In genomic region chr7:108954185-108954584, GRCm38 (mm10) we compare ENCODE assay signal across 10 mouse cellular contexts. TPM values are rescaled to one million over a fixed set of nuclear protein-coding genes. Genes with fewer than 3 reads are reported as not detected.
DNase-seq lines count a peak whose midpoint lies in the region; ATAC-seq and TF ChIP-seq lines count a peak whose summit lies in the region.
"Had no signal": no experiment of that assay in that cellular context is flagged by ENCODE, and none has a peak within 500 bp of the region (broad histone marks: within the 10 kb centered on the region; RNA-seq: fewer than 3 reads in every experiment).

No protein-coding gene starts in this region.

- no peak overlapping the region for H3K4me2 ChIP-seq in hindbrain, embryonic 11.5 days (replicated peaks; ENCODE audit: low read depth, low read length)
- H3K4me2 ChIP-seq in hindbrain, embryonic 12.5 days (replicated peaks): no peak overlapping the region
- H3K4me2 ChIP-seq: embryonic facial prominence, embryonic 12.5 days had no signal

- H3K27me3 ChIP-seq in hindbrain, embryonic 11.5 days (ENCODE audit: control insufficient read depth, insufficient read depth, low read length): peaks cover 25% of the 10 kb centered on the region
- peaks cover 44% of the 10 kb centered on the region for H3K27me3 ChIP-seq in hindbrain, embryonic 12.5 days
- H3K27me3 ChIP-seq in MEL (ENCODE audit: control insufficient read depth in 1 of 2, insufficient read depth in 2 of 2, low read length in 2 of 2): no peaks in the 10 kb centered on the region

- H3K79me2 ChIP-seq in MEL (ENCODE audit: control insufficient read depth, insufficient read depth, low read length, poor library complexity): no peaks in the 10 kb centered on the region

- no peak for TF ChIP-seq RAD21 in MEL (IDR thresholded peaks at IDR 0.05; ENCODE audit: low read depth, low read length)

- H3K4me1 ChIP-seq in hindbrain, embryonic 11.5 days (replicated peaks; ENCODE audit: control insufficient read depth, insufficient read depth, low read length): no peaks in the 10 kb centered on the region
- peaks cover 13% of the 10 kb centered on the region for H3K4me1 ChIP-seq in hindbrain, embryonic 12.5 days
- peaks cover 3 to 15% of the 10 kb centered on the region in 2 experiments; a peak in 2 of 4 replicates for H3K4me1 ChIP-seq in MEL (ENCODE audit: control insufficient read depth in 1 of 2, insufficient read depth in 2 of 2, low read length in 2 of 2)

- no peak for TF ChIP-seq POLR2A in MEL (IDR thresholded peaks at IDR 0.05; ENCODE audit: control insufficient read depth in 1 of 2, insufficient read depth in 1 of 2, low read depth in 1 of 2, low read length in 2 of 2, poor library complexity in 1 of 2)

- no peaks in the 10 kb centered on the region for H3K9me3 ChIP-seq in hindbrain, embryonic 11.5 days (ENCODE audit: control insufficient read depth, low read length)
- no peaks in the 10 kb centered on the region for H3K9me3 ChIP-seq in hindbrain, embryonic 12.5 days (replicated peaks)
- H3K9me3 ChIP-seq in MEL (replicated peaks; ENCODE audit: insufficient read depth, low read length): no peaks in the 10 kb centered on the region
- H3K9me3 ChIP-seq: embryonic facial prominence, embryonic 12.5 days had no signal

- no peaks in the 10 kb centered on the region for H3K36me3 ChIP-seq in hindbrain, embryonic 11.5 days (ENCODE audit: control insufficient read depth, insufficient read depth, low read length)
- no peaks in the 10 kb centered on the region for H3K36me3 ChIP-seq in hindbrain, embryonic 12.5 days
- H3K36me3 ChIP-seq in MEL (ENCODE audit: control insufficient read depth in 1 of 2, insufficient read depth in 2 of 2, low read length in 2 of 2): peaks cover 0 to 16% of the 10 kb centered on the region in 2 experiments; a peak in 2 of 4 replicates
- H3K36me3 ChIP-seq: embryonic facial prominence, embryonic 12.5 days had no signal

- WGBS in hindbrain, embryonic 11.5 days: 61% methylated on average over 4 of the region's 4 CpGs
- WGBS in hindbrain, embryonic 12.5 days: 42% methylated on average over 4 of the region's 4 CpGs

- TF ChIP-seq EP300 in MEL (IDR thresholded peaks at IDR 0.05; ENCODE audit: low read depth in 1 of 2, low read length in 2 of 2): no peak; a peak in 1 of 4 replicates

- intact Hi-C loops in gastrocnemius, postnatal 36 days (cut with DNase I): no loop called here

- H3K27ac ChIP-seq in hindbrain, embryonic 11.5 days (ENCODE audit: low read depth, low read length): no peak overlapping the region
- no peak overlapping the region for H3K27ac ChIP-seq in hindbrain, embryonic 12.5 days
- no peak overlapping the region for H3K27ac ChIP-seq in MEL (ENCODE audit: control insufficient read depth, low read depth, low read length)
- H3K27ac ChIP-seq: embryonic facial prominence, embryonic 12.5 days had no signal

- TF ChIP-seq CTCF in MEL (IDR thresholded peaks at IDR 0.05 in 2 of 3, conservative IDR thresholded peaks at IDR 0.05 in 1 of 3; ENCODE audit: control insufficient read depth in 1 of 3, insufficient read depth in 1 of 3, low read depth in 2 of 3, low read length in 3 of 3, poor library complexity in 1 of 3, severe bottlenecking in 1 of 3): peak; percentile 57 to 82 (median 72)

- no peak for ATAC-seq in hindbrain, embryonic 11.5 days (ENCODE audit: low FRiP score)
- ATAC-seq in hindbrain, embryonic 12.5 days (ENCODE audit: low FRiP score): no peak

- peak; percentile 58 for DNase-seq in hindbrain, embryonic 11.5 days (ENCODE audit: low spot score)
- DNase-seq in 416B (ENCODE audit: low read depth) (peak; percentile 83), MEL (ENCODE audit: low read depth, low spot score) (peak; percentile 85)
- peak; percentile 70 for DNase-seq in embryo, embryonic 10.5 days (ENCODE audit: low spot score)
- peak; percentile 22 to 44 for DNase-seq in natural killer cell, adult 2 months (ENCODE audit: low spot score in 2 of 2)
- no peak for DNase-seq in cerebellum, adult 9-10 months
- no peak for DNase-seq in gastrocnemius, postnatal 36 days

- H3K4me3 ChIP-seq in hindbrain, embryonic 11.5 days (ENCODE audit: low read depth, low read length): no peak overlapping the region
- no peak overlapping the region for H3K4me3 ChIP-seq in hindbrain, embryonic 12.5 days
- no peak overlapping the region for H3K4me3 ChIP-seq in MEL (ENCODE audit: control insufficient read depth in 1 of 2, insufficient read depth in 1 of 2, low read depth in 2 of 2, low read length in 2 of 2)
- H3K4me3 ChIP-seq: embryonic facial prominence, embryonic 12.5 days had no signal

- H3K9ac ChIP-seq in hindbrain, embryonic 11.5 days (ENCODE audit: low read depth, low read length): no peak overlapping the region
- H3K9ac ChIP-seq in hindbrain, embryonic 12.5 days: no peak overlapping the region
- H3K9ac ChIP-seq in MEL (ENCODE audit: control insufficient read depth, low read depth, low read length, poor library complexity, severe bottlenecking): no peak overlapping the region
- H3K9ac ChIP-seq: embryonic facial prominence, embryonic 12.5 days had no signal

TF ChIP-seq in MEL, 35 proteins besides CTCF, POLR2A, EP300 and RAD21:
- no peak for TF ChIP-seq ELF1 (IDR thresholded peaks at IDR 0.05; ENCODE audit: low read depth, low read length)
- no peak for TF ChIP-seq MAFK (IDR thresholded peaks at IDR 0.05; ENCODE audit: borderline replicate concordance, low read depth, low read length)
- TF ChIP-seq SMC3 (IDR thresholded peaks at IDR 0.05; ENCODE audit: low read depth, low read length): peak; percentile 29
- no peak for TF ChIP-seq GABPA (IDR thresholded peaks at IDR 0.05; ENCODE audit: low read depth, low read length)
- no peak for TF ChIP-seq RCOR1 (IDR thresholded peaks at IDR 0.05; ENCODE audit: low read depth, low read length)
- no peak for TF ChIP-seq POLR2AphosphoS5 (IDR thresholded peaks at IDR 0.05; ENCODE audit: borderline replicate concordance, low read depth, low read length)
- TF ChIP-seq USF2 (IDR thresholded peaks at IDR 0.05; ENCODE audit: borderline replicate concordance in 1 of 2, insufficient read depth in 1 of 2, low read depth in 1 of 2, low read length in 2 of 2): no peak
- TF ChIP-seq TBP (IDR thresholded peaks at IDR 0.05; ENCODE audit: low read depth, low read length): 0 out of 2 replicates have a peak, but pooled peaks have one; percentile 43
- 0 out of 2 replicates have a peak, but pooled peaks have one; percentile 27 for TF ChIP-seq ETS1 (IDR thresholded peaks at IDR 0.05; ENCODE audit: low read depth, low read length)

RNA-seq across cellular contexts. Expression of gene Tub, which starts 4.0 kb away (rescaled TPM):
- 14.6 and 15.7 TPM in 2 replicates for polyA plus RNA-seq in hindbrain, embryonic 11.5 days (2014; fragmentation: Nextera tagmentation; extraction: Ambion mirVana)
- 40.3 and 42.1 TPM in 2 replicates for polyA plus RNA-seq in hindbrain, embryonic 12.5 days (2016; fragmentation: Nextera tagmentation; extraction: Ambion mirVana)
- not detected in 2 replicates for total RNA-seq in MEL (2012; rRNA removed)
- not detected for polyA plus RNA-seq in MEL (2012; ENCODE audit: insufficient read depth in 1 of 2, insufficient read length in 2 of 2, low read depth in 1 of 2, low replicate concordance in 2 of 2, missing spikeins in 1 of 2)
- under 1 TPM; 0.38 to 0.49 TPM for total RNA-seq in gastrocnemius, postnatal 36 days (2021)

RNA-seq across cellular contexts. Expression of gene Eif3f, which starts 20.0 kb away (rescaled TPM):
- polyA plus RNA-seq in hindbrain, embryonic 11.5 days (2014; fragmentation: Nextera tagmentation; extraction: Ambion mirVana): 78.7 and 87.3 TPM in 2 replicates
- 77.2 and 87.2 TPM in 2 replicates for polyA plus RNA-seq in hindbrain, embryonic 12.5 days (2016; fragmentation: Nextera tagmentation; extraction: Ambion mirVana)
- total RNA-seq in MEL (2012; rRNA removed): 123 and 145 TPM in 2 replicates
- 100 to 1,000 TPM; 226 to 283 TPM for polyA plus RNA-seq in MEL (2012; ENCODE audit: insufficient read depth in 1 of 2, insufficient read length in 2 of 2, low read depth in 1 of 2, low replicate concordance in 2 of 2, missing spikeins in 1 of 2)
- total RNA-seq in gastrocnemius, postnatal 36 days (2021): 100 to 1,000 TPM in 1 of 2 experiments, 10 to 100 TPM in 1; 90.9 to 108 TPM

RNA-seq across cellular contexts. Expression of gene Nlrp10, which starts 24.2 kb away (rescaled TPM):
- polyA plus RNA-seq in hindbrain, embryonic 11.5 days (2014; fragmentation: Nextera tagmentation; extraction: Ambion mirVana): not detected in 2 replicates
- polyA plus RNA-seq in hindbrain, embryonic 12.5 days (2016; fragmentation: Nextera tagmentation; extraction: Ambion mirVana): not detected in 2 replicates
- 0.35 and 0.52 TPM in 2 replicates for total RNA-seq in MEL (2012; rRNA removed)
- polyA plus RNA-seq in MEL (2012; ENCODE audit: insufficient read depth in 1 of 2, insufficient read length in 2 of 2, low read depth in 1 of 2, low replicate concordance in 2 of 2, missing spikeins in 1 of 2): under 1 TPM in 1 of 2 experiments, not detected in 1; 0.53 TPM
- total RNA-seq in gastrocnemius, postnatal 36 days (2021): 1 to 10 TPM; 1.3 to 1.8 TPM

RNA-seq across cellular contexts. Expression of gene Olfr519, which starts 60.0 kb away (rescaled TPM):
- polyA plus RNA-seq in hindbrain, embryonic 11.5 days (2014; fragmentation: Nextera tagmentation; extraction: Ambion mirVana): not detected in 2 replicates
- not detected in 2 replicates for polyA plus RNA-seq in hindbrain, embryonic 12.5 days (2016; fragmentation: Nextera tagmentation; extraction: Ambion mirVana)
- total RNA-seq in MEL (2012; rRNA removed): not detected in 2 replicates
- not detected for polyA plus RNA-seq in MEL (2012; ENCODE audit: insufficient read depth in 1 of 2, insufficient read length in 2 of 2, low read depth in 1 of 2, low replicate concordance in 2 of 2, missing spikeins in 1 of 2)
- not detected for total RNA-seq in gastrocnemius, postnatal 36 days (2021)
- total RNA-seq: layer of hippocampus, postnatal 25 days had no signal
- polyA plus RNA-seq: embryonic facial prominence, embryonic 12.5 days had no signal

Comparison
In these comparisons a context has a peak if more than half of its experiments do, and no peak if none do; other contexts are left out.
1. DNase-seq: peak in hindbrain, embryonic 11.5 days (single experiment), 416B (single experiment), MEL (single experiment), embryo, embryonic 10.5 days (single experiment) and natural killer cell, adult 2 months (2 of 2); none in cerebellum, adult 9-10 months (single experiment) and gastrocnemius, postnatal 36 days (0 of 2).
2. RNA of gene Tub, which starts 4.0 kb away (polyA plus RNA-seq): 40.3 to 42.1 TPM in hindbrain, embryonic 12.5 days and 14.6 to 15.7 TPM in hindbrain, embryonic 11.5 days; not detected in MEL; every median in the first group is over 10 times any median in the second.